Mouse (Mus musculus) frontal cortex, postnatal 25 days (tissue): ENCODE data around the gene Gm49366.
"Not testable (repeated sequence)": the region's sequence is repeated elsewhere in the genome, so short reads cannot be mapped to it uniquely, and the experiment has no call there.

Source experiments
- DNase-seq, 2 experiments: peaks; one replicate each; pipeline ENCODE4 v3.0.0; 2022; ENCODE audit warnings: low spot score in 2 of 2

Gene Gm49366

DNA sequence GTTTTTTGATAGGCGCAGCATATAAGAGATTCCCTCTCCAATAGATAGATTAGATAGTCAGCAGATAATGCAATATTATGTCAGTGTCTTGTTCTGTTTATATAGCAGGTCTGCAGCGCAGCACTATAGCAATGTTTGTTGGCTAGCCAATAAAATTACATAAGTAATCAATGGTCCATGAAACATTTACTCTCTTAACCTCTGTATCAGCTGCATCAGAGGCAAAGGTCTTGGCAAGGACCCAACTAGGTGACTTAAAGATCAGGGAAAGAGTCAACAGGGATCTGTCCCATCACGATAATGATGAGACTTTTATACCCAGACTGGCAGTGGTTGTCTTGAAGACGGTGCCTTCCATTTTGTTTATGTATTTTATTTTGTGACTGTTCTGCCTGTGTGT lies 5.9 kb upstream of the Gm49366 start:
- no peak for DNase-seq

DNA sequence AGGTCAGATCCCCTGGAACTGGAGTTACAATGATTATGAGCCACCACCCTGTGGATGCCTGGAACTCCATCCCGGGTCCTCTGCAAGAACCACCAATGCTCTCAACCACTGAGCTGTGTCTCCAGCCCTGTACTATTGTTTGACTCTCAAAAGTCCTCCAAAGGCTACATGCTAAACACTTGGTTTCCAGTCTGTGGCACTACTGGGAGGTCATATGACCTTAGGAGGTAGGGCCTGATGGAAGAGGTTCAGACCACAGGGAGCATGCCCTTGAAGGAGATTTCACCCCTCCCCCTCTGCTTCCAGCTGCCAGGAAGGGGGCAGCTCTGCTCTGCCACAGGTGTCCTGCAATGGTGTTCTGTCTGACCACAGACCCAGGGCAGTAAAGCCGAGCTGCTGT lies 5.4 kb upstream of the Gm49366 start:
- DNase-seq, result not testable (repeated sequence)

DNA sequence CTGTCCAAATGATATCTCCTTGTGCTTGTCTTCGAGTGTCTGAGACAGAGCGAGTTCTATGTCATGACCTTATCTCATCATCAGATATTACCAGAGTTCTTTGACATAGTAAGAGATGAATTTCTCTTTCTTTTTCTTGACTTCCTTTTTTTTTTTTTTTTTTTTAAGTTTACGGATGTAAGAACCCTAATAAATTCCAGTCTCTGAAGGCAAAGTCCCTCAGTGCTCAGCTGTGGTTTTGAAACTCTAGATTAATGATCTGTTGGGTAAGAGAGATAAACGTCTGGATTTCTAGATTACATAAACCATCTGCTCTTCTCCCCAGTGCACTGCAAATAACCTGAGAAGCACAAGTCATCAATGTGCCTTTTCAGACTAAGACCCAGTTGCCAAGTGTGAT lies 4.6 kb upstream of the Gm49366 start:
- no peak for DNase-seq

DNA sequence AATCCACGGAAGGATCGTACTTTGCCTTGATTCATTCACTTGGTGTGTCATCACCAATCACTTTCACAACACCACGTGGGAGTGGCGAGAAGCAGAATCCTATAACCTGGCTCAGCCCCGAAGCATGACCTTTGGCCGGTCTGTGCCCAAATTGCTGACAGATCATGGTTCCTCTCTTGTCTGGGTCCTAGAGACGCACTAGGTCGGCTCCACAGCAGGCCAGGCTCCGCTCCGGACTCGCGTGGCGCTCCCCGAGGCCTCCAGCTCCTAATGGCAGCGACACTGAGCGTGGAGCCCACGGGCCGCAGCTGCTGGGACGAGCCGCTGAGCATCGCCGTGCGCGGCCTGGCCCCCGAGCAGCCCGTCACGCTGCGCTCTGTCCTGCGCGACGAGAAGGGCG lies 494 bp upstream of the Gm49366 start, which contains the start of gene Acot4:
Acot4 (plus strand) TSS at position 139 of the 400 bp plus-strand sequence.
- DNase-seq, result not testable (repeated sequence)

DNA sequence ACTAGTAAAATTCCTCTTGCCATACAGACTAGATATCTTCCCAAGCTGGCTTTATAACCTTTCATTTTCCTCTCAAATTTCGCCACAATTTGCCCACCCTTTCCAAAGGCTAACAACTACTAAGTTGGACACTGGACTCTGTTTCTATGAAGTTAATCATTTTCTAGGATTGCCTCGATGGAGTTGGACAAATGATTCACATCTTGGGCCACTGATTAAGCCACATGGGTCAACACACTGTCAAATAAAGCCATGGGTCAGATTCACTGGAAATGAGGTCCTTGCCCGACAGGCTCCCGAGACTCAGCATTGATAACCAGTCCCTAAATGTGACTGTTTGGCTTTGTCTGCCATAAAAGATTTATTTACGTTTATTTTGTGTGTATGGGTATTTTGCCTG lies 3.5 kb downstream of the Gm49366 start:
- DNase-seq, result no peak

DNA sequence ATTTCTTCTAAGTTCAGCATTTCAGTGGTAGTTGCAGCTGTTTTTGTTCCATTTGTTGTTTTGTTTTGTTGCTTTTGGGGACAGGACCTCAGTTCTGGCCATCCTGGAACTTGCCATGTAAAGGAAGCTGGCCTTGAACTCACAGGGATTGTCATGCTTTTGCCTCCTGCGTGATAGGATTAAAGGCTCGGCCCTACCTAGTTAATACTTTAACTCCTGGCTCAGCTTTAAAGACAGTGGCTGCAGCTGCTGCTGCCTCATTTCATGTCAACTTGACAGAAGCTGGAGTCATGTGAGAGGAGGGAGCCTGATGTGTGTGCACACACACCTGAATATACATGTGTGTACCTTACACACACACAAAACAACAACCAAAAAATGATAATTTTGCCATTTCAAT lies 5.3 kb downstream of the Gm49366 start:
- no peak for DNase-seq

DNA sequence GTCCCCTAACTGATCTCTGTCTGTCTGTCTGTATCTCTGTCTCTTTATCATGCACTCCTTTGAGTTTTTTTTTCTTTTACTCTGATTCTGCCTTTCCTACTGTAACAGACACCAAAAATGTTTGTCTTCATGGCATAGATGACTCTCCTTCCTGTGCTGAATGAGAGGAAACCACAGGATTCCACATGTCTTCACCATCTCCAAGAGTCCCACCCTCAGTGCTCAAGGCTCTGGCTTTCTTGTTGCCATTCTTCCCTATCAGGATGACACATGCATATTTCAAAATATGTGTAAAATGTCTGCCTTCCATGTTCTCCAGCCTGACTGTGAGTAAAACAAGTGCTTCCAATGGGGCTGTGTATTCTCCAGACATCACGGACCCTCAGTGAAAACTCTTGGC lies 8.2 kb downstream of the Gm49366 start:
- no peak for DNase-seq

DNA sequence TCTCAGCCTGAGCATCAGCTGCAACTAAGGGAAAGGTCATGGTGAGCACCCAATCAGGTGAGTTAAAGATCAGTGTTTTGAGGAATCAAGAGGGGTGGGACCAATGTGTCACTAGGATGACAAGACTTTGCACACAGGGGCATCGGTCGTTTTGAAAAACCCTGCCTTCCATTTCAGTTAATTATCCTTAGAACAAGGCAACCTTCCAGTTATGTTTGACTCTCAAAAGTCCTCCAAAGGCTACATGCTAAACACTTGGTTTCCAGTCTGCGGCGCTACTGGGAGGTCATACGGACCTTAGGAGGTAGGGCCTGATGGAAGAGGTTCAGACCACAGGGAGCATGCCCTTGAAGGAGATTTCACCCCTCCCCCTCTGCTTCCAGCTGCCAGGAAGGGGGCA lies 12.0 kb downstream of the Gm49366 start:
- DNase-seq, result not testable (repeated sequence)

DNA sequence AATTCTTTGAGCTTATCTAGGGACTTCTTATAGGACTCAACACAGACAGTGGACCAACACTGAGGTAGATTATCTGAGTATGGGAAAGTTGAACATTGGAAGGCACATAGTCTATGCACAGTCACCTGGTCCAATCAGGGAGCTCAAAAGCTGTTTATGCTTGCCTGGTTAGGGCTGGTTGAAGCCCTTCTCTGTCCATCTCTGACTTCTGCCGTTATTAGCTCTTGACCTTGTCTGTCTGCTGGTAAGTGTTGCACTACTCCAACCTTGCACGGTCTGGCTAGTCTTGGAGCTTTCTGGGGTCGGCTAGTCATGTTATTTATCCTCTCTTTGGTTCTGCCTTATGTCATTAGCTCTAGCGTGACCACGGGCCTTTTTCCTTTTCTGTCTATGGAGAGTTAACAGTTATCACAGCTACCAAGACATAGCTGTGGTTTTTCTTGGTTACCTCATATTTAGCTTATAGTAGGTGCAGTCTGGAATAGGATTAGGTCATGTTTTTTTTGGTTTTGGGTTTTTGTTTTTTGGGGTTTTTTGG lies 13.3 kb downstream of the Gm49366 start, which contains the start of gene Acot3:
Acot3 (plus strand) TSS at position 208 of the 538 bp plus-strand sequence.
- no peak for DNase-seq

DNA sequence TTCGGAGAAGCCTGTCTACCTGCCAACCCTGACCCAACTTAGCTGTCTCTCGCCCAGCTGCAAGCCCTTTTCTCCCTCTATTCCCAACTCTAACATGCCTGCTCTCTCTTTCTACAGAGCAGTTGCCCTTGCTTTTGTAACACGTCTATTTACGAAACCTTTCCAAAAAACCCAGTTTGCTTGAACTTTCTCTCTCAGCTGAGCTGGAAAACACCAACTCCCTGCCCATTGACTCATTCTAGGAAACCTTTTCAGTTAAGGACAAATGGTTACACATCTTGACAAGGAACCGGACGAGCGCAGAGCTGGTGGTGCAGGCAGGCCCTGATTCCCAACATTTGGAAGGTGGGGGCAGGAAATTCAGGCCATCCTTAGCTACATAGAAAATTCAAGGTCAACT lies 13.9 kb downstream of the Gm49366 start:
- no peak for DNase-seq

DNA sequence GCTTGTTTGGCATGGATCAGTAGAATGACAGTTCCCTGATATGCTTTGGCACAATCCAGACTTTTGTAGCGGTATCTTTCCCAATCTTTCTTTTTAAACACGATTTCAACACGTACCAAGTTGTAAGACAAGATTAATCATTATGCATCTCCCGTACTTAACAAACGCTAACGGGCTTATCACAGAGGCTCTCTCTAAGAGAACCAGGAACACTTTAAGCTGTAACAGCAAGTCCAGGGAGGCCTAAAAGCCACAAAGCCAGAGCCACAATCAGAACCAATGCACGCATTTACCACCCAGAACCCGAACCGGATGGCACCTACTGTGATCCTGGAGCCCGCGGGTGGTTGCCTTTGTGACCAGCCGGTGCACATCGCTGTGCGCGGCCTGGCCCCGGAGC lies 14.4 kb downstream of the Gm49366 start:
- no peak for DNase-seq

DNA sequence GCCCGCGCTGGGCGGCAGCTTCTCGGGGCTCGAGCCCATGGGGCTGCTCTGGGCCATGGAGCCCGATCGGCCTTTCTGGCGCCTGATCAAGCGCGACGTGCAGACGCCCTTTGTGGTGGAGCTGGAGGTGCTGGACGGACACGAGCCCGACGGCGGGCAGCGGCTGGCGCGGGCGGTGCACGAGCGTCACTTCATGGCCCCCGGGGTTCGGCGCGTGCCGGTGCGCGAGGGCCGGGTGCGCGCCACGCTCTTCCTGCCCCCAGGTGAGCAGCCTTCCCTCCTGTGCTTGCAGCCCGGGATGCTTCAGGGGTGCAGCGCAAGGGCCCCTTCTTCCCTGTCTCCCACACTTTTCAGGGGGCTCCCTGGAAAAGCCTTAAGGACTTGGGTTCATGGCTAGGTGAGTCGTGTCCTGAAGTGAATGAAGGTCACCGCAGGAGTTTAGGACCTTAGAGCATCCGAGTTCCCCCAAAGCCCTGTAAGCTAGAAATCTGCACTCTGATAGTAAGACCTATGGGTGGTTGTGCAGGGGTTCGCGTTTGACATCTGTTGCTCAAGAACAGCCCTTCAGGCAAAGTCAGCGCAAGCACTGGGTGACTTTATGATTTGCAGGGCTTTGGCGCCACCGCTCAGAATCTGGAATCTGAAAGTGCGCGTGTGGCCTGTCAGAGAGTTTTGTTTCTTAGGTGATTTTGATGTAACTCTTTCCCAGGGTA lies 15.1 kb downstream of the Gm49366 start:
- DNase-seq, result no peak

DNA sequence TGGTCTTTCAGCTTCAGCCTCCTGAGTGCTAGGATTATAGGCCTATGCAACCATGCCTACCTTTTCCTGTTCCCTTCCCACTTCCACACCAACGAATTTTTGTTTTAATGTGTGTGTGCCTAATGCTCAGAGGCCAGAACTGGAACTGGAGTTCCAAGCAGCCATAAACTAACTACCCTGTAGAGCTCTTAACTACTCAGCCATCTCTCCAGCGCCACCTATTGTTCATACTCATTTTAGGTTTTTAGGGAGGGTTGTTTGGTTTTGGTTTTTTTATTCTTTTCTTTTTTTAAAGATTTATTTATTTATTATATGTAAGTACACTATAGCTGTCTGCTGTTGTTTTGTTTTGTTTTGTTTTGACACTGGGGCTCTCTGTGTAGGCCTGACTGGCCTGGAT lies 22.2 kb downstream of the Gm49366 start:
- no peak for DNase-seq

DNA sequence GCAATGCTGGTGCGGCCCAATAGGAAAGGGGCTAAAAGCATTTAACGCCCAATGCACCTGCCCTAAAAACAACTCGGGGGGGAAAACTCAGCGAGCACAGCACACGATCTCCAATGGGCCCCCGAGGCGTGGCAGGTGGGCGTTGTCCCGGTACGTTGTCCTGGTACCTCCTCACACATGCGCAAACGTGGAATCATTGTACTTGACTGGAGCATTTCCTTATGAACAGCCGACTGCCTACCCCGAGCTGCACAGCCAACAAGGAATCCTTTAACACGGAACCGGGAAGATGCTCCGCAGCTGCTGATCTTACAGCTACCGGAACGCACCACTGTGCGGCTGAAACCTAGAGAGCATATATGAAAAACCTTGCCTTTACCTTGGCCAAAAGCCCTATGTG lies 23.6 kb downstream of the Gm49366 start:
- no peak for DNase-seq

DNA sequence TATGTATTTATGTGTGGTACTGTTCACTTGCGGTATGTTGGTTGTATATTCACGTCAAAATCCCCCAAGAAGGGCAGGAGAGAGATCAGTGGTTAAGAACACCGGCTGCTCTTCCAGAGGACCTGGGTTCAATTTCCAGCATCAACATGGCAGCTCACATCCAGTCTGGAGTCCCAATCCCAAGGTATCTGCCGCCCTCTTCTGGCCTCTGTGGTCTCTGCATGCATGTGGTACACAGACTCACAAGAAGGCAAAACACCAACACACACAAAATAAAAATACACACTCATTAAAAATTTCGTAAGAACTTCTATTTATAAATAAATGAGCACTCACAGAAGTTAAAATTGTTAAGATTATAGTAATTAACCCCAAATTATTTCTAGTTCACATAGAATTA lies 24.5 kb downstream of the Gm49366 start:
- DNase-seq, result no peak

DNA sequence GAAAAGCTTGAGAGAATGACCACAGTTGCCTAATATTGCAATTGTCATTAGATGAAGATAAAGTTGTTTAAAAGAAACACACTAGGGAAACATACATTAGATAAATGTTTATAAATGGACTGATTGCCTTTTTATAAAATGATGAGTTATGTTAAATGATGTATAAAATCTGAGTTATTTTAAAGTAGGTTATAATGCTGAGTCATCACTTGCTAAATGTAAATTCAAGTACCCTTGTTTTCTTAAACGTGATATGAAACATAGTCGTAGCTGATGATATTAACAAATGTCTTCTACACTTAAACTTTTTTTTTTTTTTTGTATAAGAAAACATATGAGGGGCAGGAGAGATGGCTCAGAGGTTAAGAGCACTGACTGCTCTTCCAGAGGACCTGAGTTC lies 25.1 kb downstream of the Gm49366 start:
- no peak for DNase-seq

DNA sequence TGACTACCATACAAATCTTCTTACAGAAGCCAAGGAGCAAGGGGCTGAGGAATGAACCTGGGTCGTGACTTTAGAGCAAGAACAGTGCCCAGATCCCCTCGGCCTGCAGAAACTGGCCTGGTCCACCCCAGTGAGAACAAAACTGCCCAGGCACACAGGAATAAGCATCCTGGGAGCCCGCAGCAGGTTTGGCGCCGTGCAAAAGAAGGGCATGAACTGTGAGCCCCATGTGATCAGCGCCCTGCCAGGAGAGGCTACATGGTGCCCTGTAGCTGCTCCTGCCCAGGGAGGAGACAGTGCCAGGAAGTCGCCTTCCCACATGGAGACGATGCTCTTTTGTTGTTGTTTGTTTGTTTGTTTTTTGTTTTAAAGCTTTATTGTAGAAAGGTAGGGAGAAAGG lies 25.9 kb downstream of the Gm49366 start:
- no peak for DNase-seq

DNA sequence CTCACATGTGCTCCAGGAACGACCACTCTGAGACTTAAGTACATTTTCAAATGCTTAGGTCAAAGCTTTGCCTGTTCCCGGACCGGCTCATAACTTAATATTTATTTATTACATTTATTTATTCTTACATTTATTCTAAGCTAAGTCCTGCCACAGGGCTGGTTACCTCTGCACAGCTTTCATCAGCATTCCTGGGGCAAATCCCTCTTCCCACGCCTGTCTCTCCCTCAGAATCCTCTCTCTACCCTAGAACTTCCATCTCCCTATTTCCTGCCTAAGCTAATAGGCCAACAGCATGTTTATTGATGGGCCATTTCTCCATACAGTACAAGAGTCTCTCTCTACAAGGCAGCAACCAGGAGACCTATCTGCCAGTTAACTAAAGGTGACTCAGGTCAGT lies 29.0 kb downstream of the Gm49366 start:
- DNase-seq, result no peak

DNA sequence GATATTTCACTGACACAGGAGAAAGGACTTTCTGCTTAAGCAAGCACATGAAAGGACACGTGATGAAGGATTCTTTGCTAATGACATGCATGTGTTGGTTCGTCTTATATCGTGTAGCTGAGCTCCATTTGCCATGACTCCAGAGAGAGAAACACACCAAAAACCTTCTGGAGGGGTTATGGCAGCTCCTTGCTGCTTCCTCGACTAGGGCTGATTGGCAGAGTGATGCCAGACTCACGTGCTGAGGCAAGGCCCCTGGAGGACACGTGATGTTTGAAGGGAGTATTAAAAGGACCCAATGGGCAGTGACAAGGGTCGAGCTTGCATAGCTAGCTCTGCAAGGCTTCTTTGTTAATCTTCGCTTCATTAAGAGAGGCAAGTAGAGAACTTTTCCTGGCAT lies 29.6 kb downstream of the Gm49366 start:
- DNase-seq, result no peak

DNA sequence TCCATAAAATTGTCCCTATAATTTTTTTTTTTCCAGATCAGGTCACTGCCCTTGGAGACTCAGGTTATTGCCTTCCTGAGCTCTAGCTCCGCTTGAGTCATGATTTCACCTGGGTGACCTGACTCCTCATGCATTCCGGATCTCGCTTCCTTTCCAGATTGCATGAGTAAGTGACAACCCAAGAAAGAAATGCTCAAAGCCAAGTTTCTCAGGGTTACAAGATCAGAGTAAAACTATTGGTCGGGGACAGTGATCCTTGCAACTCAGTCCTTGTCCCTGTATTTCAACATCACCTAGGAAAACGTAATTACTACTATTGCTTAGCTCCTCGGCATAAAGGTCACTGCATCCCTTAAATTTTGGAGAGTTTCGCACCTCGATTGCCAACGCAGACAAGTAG lies 30.3 kb downstream of the Gm49366 start, which contains the start of gene Acot5:
Acot5 (plus strand) TSS at position 340 of the 400 bp plus-strand sequence.
- no peak for DNase-seq

DNA sequence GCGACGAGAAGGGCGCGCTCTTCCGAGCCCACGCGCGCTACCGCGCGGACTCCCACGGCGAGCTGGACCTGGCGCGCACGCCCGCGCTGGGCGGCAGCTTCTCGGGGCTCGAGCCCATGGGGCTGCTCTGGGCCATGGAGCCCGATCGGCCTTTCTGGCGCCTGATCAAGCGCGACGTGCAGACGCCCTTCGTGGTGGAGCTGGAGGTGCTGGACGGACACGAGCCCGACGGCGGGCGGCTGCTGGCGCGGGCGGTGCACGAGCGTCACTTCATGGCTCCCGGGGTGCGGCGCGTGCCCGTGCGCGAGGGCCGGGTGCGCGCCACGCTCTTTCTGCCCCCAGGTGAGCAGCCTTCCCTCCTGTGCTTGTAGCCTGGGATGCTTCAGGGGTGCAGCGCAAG lies 30.8 kb downstream of the Gm49366 start:
- DNase-seq, result peak; percentile 18 to 20

DNA sequence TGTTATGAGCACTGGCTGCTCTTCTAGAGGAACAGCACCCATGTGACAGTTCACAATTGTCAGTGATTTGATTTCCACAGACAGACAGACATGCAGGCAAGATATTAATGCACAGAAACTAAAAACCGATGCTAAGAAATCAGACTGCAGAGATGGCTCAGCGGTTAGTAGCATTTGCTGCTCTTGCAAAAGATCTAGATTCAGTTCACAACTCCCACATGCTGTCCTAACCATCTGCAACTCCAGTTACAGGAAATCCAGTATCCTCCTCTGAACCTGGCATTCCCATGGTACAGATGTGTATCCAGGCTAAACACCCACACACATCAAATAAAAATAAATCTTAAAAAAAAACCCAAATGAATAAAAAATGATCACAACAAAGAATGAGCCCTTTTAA lies 33.0 kb downstream of the Gm49366 start:
- DNase-seq, result no peak

DNA sequence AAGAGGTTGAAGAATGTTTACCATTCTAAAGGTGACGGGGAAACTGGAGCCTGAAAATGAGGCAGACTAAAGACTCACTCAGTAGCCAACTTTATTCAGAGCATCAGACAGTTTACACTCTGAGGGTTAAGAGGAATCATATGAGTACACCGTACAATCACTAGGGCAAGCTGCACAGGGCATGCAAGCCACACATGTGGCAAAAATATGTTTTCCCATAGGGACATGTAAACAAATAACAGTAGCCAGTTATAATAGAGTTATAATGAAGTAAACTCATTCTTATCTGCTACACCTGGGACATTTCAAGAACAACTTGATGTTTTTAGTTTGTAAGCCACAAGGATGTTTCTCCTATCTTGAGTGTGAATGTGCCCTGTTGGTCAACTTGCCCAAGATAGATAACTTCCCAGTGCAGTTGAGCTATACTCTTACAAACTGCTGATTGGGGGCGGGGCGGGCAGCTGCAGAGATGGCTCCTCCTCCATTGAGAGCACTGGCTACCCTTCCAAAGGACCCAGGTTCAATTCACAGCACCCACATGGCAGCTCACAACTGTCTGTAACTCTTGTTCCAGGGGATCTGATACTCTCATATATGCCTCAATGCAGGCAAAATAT lies 38.7 kb downstream of the Gm49366 start:
- DNase-seq, result no peak
